Mouse (Mus musculus) layer of hippocampus, adult 18-20 months (tissue): Measurements from ENCODE around the gene Zfp82. TPM values are rescaled to one million over a fixed set of nuclear protein-coding genes. Genes with fewer than 3 reads are reported as not detected.

ENCODE experiments used
- DNase-seq, 2 experiments: peaks; one replicate each; pipeline ENCODE4 v3.0.0; 2022; ENCODE audit warnings: low spot score in 2 of 2
- total RNA-seq, 2 experiments: library from RNA; stranded (reverse); gene quantifications; 2 replicates each; pipeline ENCODE4 v1.2.3; 2021

Zfp82 gene
- total RNA-seq, 2 experiments from 2014 or later, result 4.7 to 4.9 TPM

DNA sequence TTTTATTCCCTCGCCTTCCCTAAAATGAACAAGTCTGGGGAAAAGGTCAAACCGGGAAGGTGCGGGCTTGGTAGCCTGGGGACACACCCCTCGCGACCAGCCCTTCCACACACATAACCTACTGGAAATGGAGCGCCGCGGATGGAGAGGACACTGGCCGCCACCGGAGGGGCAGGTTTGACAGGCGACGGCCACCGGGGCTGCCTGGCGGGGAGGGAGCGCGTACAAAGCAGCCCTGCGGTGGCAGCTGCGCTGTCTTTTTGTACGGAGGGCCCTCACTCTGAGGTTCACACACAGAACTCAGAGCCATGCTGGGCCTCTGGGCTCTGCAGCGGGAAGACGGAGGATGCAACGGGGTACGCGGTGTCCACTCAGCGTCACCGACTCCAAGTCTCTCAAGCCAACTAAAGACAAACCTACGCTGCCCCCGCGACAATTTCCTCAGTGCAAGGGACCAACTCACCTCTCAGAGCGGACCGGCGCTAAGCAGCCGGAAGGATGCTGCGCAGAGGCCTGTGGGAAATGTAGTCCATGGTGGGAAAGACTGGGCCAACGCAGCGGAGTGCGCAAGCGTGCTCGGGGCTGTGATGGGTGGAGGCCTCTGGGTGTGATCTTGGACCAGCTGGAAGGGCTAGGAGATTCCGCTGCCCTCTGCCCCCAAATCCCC lies 21.7 kb downstream of the Zfp82 start, which contains the start of gene Zfp14:
Zfp14 (minus strand) TSS at position 499 of the 667 bp plus-strand sequence.
- peak; percentile 91 to 95 for DNase-seq

DNA sequence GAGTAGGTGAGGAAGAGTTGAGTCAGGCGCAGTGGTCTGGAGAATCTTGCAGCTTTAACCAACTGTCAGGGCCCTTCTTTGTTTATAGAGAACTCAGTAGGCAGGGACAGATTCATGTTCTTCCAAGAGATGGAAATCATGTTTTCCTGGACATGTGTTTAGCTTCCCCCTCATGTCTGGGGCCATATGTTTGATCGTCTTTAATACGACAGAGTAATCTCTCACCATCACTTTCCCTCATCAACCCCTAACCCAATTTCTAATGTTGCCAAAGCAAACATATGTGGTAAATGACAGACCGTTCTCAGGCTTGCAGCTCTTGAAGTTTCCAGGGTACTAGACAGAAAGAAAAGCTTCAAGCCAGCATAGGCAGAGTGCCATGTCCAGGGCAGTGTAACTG lies 24.6 kb downstream of the Zfp82 start:
- peak; percentile 27 to 71 for DNase-seq

DNA sequence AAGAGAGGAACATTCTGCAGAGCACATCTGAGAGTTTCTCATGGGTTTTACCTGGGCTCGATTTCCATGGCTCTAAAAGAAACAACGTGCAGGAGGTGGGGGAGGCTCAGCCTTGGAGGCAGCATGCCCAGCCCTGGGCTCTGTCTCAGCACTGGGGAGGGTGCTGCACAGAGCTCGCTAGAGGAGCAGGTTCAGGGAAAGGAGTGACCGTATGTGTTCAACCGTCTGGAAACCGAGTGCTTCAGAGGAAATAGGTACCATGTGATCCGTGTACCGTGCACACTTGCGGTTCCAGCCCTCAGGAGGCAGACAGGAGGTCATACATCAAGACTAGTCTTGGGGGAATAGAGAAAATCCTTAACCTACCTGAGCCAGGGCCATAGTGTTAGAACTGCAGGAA lies 28.3 kb downstream of the Zfp82 start:
- no peak for DNase-seq

GRCm38 (mm10) chr7:30034331-30034730 lies 38.4 kb downstream of the Zfp82 start:
- no peak for DNase-seq

DNA sequence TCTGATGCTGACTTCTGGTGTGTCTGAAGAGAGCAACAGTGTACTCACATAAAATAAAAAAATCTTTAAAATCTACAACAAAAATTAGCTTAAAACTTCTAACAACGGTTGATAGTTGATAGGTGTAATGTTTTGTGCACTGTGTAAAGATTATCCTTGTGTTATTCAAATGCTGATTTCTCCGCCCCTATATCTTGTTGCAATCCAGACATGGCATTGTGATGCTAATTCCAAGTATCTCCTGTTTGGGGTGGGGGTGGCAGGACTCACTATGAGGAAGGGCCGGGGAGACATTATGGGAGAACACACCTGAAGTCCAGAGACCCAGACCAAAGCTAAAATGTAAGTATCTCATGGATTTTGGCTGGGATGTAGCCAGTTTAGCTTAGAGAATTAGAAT lies 41.3 kb downstream of the Zfp82 start:
- DNase-seq, result no peak

- no peak for DNase-seq
These were observed 42.0 kb downstream of the Zfp82 start for GRCm38 (mm10) chr7:30030677-30031076.

- no peak for DNase-seq
These were observed 44.1 kb downstream of the Zfp82 start for GRCm38 (mm10) chr7:30028572-30028971.

- no peak for DNase-seq
These were observed 45.4 kb downstream of the Zfp82 start for GRCm38 (mm10) chr7:30027331-30027730.

- no peak for DNase-seq
These were observed 47.3 kb downstream of the Zfp82 start for GRCm38 (mm10) chr7:30025358-30025757.

- DNase-seq, result no peak
These were observed 48.9 kb downstream of the Zfp82 start for GRCm38 (mm10) chr7:30023800-30024199.

GRCm38 (mm10) chr7:30023324-30023723 lies 49.4 kb downstream of the Zfp82 start:
- no peak for DNase-seq

- no peak for DNase-seq
These were observed 53.2 kb downstream of the Zfp82 start for GRCm38 (mm10) chr7:30019543-30019942.

DNA sequence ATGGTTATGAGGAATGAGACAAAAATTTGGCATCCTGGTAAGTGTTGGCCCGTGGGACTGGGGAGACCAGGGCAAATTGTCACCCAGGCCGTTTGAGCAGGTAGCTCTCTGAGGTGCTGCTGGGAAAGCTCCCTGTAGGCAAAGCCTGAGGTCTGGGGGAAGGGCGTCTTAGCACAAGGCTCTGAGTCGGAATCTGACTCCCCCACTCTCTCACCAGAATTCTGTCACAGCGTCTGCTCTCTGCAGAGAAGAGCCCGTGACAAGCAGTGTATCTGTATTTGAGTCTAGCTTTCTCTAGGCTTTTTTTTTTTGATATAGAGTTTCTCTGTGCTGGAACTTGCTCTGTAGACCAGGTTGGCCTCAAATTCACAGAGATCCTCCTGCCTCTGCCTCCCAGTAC lies 55.5 kb downstream of the Zfp82 start:
- peak in 1 of 2 experiments; percentile 51 for DNase-seq

GRCm38 (mm10) chr7:30012956-30013363 lies 59.7 kb downstream of the Zfp82 start:
- peak; percentile 46 to 84 for DNase-seq

DNA sequence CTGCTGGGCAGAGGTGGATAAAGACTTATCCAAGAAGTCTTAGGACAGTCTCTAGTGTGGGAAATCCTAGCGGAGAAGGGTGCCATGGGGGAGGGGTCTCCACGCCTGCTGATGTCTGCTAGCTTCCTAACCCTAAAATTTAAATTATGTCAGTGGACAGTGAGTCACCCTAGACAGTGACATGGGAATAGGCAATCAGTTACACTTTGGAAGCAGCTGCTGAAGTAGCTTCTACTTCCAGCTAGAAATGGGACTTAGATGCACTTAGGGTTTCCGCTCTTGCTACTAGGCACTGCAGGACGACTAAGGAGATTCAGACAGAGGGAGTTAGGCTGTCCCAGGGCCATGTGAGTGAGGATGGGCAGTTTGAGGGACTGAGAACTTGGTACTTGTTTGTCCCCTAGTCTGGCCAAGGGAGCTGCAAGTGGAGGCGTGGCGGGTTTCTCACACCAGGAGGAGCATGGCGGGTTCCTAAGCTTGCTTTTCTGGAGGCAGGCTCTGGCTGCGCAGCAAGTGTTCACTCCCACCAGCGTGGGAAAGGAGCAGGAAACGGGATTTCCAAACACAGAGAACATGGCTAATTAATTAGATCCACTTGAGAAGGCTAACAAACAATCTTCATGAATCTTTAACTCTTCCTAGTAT lies 62.0 kb downstream of the Zfp82 start:
- peak in 1 of 2 experiments; percentile 36 for DNase-seq

GRCm38 (mm10) chr7:30009321-30010085 lies 63.2 kb downstream of the Zfp82 start:
- DNase-seq, result peak; percentile 33 to 51

- no peak for DNase-seq
These were observed 64.5 kb downstream of the Zfp82 start for GRCm38 (mm10) chr7:30008020-30008690.

- no peak for DNase-seq
These were observed 65.1 kb downstream of the Zfp82 start for GRCm38 (mm10) chr7:30007601-30008000.
